Mouse (Mus musculus) ES-E14 (cell line): Measurements from ENCODE around the gene Add1.

Experiments used
- CHD2 ChIP-seq: IDR thresholded peaks from 2 replicates; pipeline ENCODE4 v1.6.1; 2014; ENCODE audit warnings: mild to moderate bottlenecking, low read depth, low read length, inconsistent platforms
- HCFC1 ChIP-seq: IDR thresholded peaks from 2 replicates; pipeline ENCODE4 v1.6.1; 2012; ENCODE audit warnings: low read length, inconsistent platforms, borderline replicate concordance; ENCODE audit not compliant: insufficient read depth
- MAFK ChIP-seq: IDR thresholded peaks from 2 replicates; pipeline ENCODE4 v1.6.1; 2014; ENCODE audit warnings: mild to moderate bottlenecking, low read depth, low read length, inconsistent platforms; ENCODE audit not compliant: insufficient read depth
- ZC3H11A ChIP-seq: IDR thresholded peaks from 2 replicates; pipeline ENCODE4 v1.6.1; 2012; ENCODE audit warnings: low read depth, mild to moderate bottlenecking, inconsistent platforms, low read length, borderline replicate concordance

DNA sequence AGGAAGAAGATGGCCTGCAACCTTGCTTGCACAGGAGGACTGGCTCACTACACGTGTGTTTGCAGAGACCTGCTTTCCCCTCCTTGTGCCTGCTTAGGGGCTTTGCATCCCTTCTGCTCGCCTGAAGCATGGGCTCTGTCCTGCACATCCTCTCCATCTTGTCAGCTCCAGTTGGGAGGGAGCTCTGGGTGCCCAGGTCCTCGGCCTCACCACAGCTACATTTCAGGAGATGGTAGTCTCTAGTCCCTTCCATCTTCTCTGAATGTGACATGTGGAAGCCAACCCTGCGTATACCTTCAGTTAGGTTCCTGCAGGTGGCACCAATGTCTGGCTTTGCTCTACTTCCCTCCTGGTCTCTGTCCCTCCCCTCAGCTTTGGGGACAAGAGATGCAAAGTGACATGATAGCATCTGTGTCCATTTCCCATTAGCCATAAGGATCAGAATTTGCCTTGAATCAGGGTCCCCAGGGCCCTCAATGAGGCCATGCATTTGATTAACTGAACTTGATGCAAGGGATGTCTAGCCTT, 49.4 kb upstream of the Add1 start:
- no peak for TF ChIP-seq CHD2
- TF ChIP-seq HCFC1, result no peak
- no peak for TF ChIP-seq MAFK
- no peak for TF ChIP-seq ZC3H11A
